Mouse (Mus musculus): ENCODE measurements around the gene Slc47a2. TPM values are rescaled to one million over a fixed set of nuclear protein-coding genes. Genes with fewer than 3 reads are reported as not detected.

The Slc47a2 gene
- total RNA-seq, 1 experiment = 4.1 TPM

DNA sequence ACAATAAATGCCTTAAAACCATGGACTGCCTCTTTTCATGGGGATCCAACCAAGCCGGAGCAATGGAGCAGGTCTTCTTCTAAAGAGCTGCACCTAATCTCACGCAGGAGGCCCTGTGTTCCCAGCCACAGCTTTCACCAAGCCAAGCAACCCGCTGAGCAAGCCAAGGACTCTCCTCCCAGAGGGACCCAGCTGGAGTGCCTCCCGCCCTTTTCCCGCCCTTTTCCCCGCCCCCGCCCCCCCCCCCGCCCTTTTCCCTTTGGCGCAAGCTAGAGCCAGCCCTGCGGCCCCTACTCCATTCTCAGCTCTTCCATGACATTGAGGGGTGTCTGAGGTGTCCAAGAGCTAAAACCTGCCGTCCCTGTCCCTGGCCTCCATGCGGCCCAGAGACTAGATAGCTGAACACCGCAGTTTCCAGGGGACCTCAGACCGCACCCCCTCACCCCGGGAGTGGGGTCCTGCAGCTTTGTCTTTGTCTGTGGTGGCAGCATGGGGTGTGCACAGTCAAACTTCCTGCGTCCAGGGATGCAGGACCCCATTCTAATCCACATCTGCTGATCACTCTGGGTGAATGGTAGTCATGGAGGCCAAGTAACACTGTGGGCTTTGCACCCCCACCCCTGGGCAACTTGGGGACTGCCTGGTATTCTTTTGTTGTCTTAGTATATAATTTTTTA lies 41.8 kb downstream of the Slc47a2 start:
- Histone ChIP-seq H3K27ac (ENCODE audit: insufficient read depth, low read depth, low read length, poor library complexity, severe bottlenecking) (no peak overlapping the region), H3K9ac (ENCODE audit: insufficient read depth, low read depth, low read length, poor library complexity, severe bottlenecking) (peak overlapping the region; percentile 26), H3K4me3 (ENCODE audit: insufficient read depth in 1 of 2, low read depth in 1 of 2, low read length in 2 of 2, poor library complexity in 1 of 2, severe bottlenecking in 1 of 2) (peak overlapping the region in 1 of 2 experiments; percentile 43; a peak in 1 of 4 replicates), H3K4me1 (ENCODE audit: control insufficient read depth in 2 of 2, insufficient read depth in 2 of 2, low read length in 2 of 2, poor library complexity in 1 of 2) (peaks cover 0 to 5% of the 10 kb centered on the region in 2 experiments; a peak in 1 of 4 replicates), H3K36me3 (ENCODE audit: control insufficient read depth, insufficient read depth, low read length, poor library complexity, severe bottlenecking) (peaks cover 1% of the 10 kb centered on the region; the same call in 1 of the 2 replicates), H3K9me3 (ENCODE audit: control insufficient read depth, insufficient read depth, low read depth, low read length) (peaks cover 3% of the 10 kb centered on the region)
- TF ChIP-seq ZC3H11A (IDR thresholded peaks at IDR 0.05; ENCODE audit: borderline replicate concordance, low read depth, low read length) (no peak), ZNF384 (IDR thresholded peaks at IDR 0.05; ENCODE audit: low read depth, low read length) (no peak), MAFK (IDR thresholded peaks at IDR 0.05; ENCODE audit: insufficient read depth, low read depth, low read length) (no peak), HCFC1 (IDR thresholded peaks at IDR 0.05; ENCODE audit: borderline replicate concordance, insufficient read depth, low read length) (no peak), CHD2 (IDR thresholded peaks at IDR 0.05; ENCODE audit: low read depth, low read length) (no peak)
- DNase-seq (ENCODE audit: low read depth, low spot score) = no peak
- in situ Hi-C loops (cut with MboI; ENCODE audit: low sequenced_read_pairs in 2 of 2, unreplicated experiment in 2 of 2) = no loop called here

DNA sequence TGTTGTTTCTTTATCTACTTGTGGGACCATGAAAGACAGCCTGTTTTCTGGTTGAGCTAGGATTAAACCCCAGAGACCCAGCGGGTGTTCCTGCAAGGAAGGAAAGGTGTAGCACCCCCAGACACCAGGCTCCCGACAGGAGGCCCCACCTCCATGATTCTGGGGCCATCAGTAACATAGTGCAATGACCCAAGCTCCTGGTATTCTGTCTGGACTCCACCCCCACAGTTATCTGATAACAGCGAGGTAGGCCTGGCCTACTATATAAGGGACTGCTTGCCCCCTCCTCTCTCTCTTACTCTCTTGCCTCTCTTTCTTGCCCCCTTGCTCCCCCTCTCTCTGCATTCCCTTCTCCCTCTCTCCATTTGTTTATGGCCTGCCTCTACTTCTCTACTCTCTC lies 42.5 kb downstream of the Slc47a2 start:
- H3K9me3 ChIP-seq (ENCODE audit: control insufficient read depth, insufficient read depth, low read depth, low read length) = peaks cover 3% of the 10 kb centered on the region
- no peak overlapping the region for H3K27ac ChIP-seq (ENCODE audit: insufficient read depth, low read depth, low read length, poor library complexity, severe bottlenecking)
- peaks cover 0 to 5% of the 10 kb centered on the region in 2 experiments; a peak in 1 of 4 replicates for H3K4me1 ChIP-seq (ENCODE audit: control insufficient read depth in 2 of 2, insufficient read depth in 2 of 2, low read length in 2 of 2, poor library complexity in 1 of 2)
- no peak overlapping the region for H3K4me3 ChIP-seq (ENCODE audit: insufficient read depth in 1 of 2, low read depth in 1 of 2, low read length in 2 of 2, poor library complexity in 1 of 2, severe bottlenecking in 1 of 2)
- in situ Hi-C loops (cut with MboI; ENCODE audit: low sequenced_read_pairs in 2 of 2, unreplicated experiment in 2 of 2) = no loop called here
- DNase-seq (ENCODE audit: low read depth, low spot score) = no peak
- no peak overlapping the region for H3K9ac ChIP-seq (ENCODE audit: insufficient read depth, low read depth, low read length, poor library complexity, severe bottlenecking)
- no peak for TF ChIP-seq HCFC1 (IDR thresholded peaks at IDR 0.05; ENCODE audit: borderline replicate concordance, insufficient read depth, low read length)
- TF ChIP-seq MAFK (IDR thresholded peaks at IDR 0.05; ENCODE audit: insufficient read depth, low read depth, low read length) = no peak
- no peak for TF ChIP-seq ZC3H11A (IDR thresholded peaks at IDR 0.05; ENCODE audit: borderline replicate concordance, low read depth, low read length)
- no peak for TF ChIP-seq ZNF384 (IDR thresholded peaks at IDR 0.05; ENCODE audit: low read depth, low read length)
- TF ChIP-seq CHD2 (IDR thresholded peaks at IDR 0.05; ENCODE audit: low read depth, low read length) = no peak
- H3K36me3 ChIP-seq (ENCODE audit: control insufficient read depth, insufficient read depth, low read length, poor library complexity, severe bottlenecking) = peaks cover 1% of the 10 kb centered on the region; the same call in 1 of the 2 replicates

DNA sequence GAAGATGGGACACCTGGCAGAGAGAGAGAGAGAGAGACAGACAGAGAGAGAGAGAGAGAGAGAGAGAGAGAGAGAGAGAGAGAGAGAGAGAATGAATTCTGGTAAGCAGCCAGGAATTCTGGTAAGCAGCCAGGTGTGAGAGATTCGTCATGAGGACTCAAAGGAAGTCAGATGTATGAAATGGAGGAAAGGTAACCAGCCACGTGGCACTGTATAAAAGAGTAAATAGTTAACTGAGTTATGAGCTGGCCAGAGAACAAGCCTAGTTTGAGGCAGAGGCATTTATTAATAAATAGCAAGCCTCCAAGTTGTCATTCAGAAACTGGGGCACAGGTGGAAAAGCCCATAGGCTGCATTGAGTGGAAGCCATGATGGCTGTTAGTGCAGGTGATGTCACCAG lies 44.8 kb downstream of the Slc47a2 start:
- no peak for TF ChIP-seq ZNF384 (IDR thresholded peaks at IDR 0.05; ENCODE audit: low read depth, low read length)
- no peak for TF ChIP-seq HCFC1 (IDR thresholded peaks at IDR 0.05; ENCODE audit: borderline replicate concordance, insufficient read depth, low read length)
- TF ChIP-seq CHD2 (IDR thresholded peaks at IDR 0.05; ENCODE audit: low read depth, low read length) = no peak
- no peak for TF ChIP-seq ZC3H11A (IDR thresholded peaks at IDR 0.05; ENCODE audit: borderline replicate concordance, low read depth, low read length)
- TF ChIP-seq MAFK (IDR thresholded peaks at IDR 0.05; ENCODE audit: insufficient read depth, low read depth, low read length) = no peak
- Histone ChIP-seq H3K9me3 (ENCODE audit: control insufficient read depth, insufficient read depth, low read depth, low read length) (peaks cover 7% of the 10 kb centered on the region), H3K4me1 (ENCODE audit: control insufficient read depth in 2 of 2, insufficient read depth in 2 of 2, low read length in 2 of 2, poor library complexity in 1 of 2) (peaks cover 0 to 5% of the 10 kb centered on the region in 2 experiments; a peak in 2 of 4 replicates), H3K4me3 (ENCODE audit: insufficient read depth in 1 of 2, low read depth in 1 of 2, low read length in 2 of 2, poor library complexity in 1 of 2, severe bottlenecking in 1 of 2) (no peak overlapping the region), H3K36me3 (ENCODE audit: control insufficient read depth, insufficient read depth, low read length, poor library complexity, severe bottlenecking) (peaks cover 1% of the 10 kb centered on the region), H3K27ac (ENCODE audit: insufficient read depth, low read depth, low read length, poor library complexity, severe bottlenecking) (no peak overlapping the region), H3K9ac (ENCODE audit: insufficient read depth, low read depth, low read length, poor library complexity, severe bottlenecking) (no peak overlapping the region)
- in situ Hi-C loops (cut with MboI; ENCODE audit: low sequenced_read_pairs in 2 of 2, unreplicated experiment in 2 of 2) = no loop called here
- no peak for DNase-seq (ENCODE audit: low read depth, low spot score)

DNA sequence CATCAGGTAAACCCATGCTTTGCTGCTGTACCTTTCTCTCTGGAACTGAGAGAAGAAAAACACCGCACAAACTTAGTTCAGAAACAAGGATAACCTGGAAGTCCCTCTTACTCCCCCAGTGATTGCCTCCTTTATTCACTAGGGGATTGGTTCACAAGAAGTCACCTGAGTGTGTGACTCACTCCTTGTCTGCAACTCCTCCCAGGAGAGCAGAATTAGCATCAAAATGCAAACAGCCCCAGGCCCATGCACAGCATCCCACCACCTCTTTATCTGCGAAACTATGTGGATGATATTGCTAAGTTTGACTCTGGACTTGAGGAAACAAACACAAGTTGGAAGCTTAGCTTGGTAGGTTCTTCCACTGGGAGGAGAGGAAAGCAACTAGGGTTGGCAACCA lies 45.3 kb downstream of the Slc47a2 start:
- Histone ChIP-seq H3K4me3 (ENCODE audit: insufficient read depth in 1 of 2, low read depth in 1 of 2, low read length in 2 of 2, poor library complexity in 1 of 2, severe bottlenecking in 1 of 2) (no peak overlapping the region), H3K27ac (ENCODE audit: insufficient read depth, low read depth, low read length, poor library complexity, severe bottlenecking) (peak overlapping the region; percentile 92), H3K9me3 (ENCODE audit: control insufficient read depth, insufficient read depth, low read depth, low read length) (peaks cover 7% of the 10 kb centered on the region), H3K4me1 (ENCODE audit: control insufficient read depth in 2 of 2, insufficient read depth in 2 of 2, low read length in 2 of 2, poor library complexity in 1 of 2) (peaks cover 0 to 6% of the 10 kb centered on the region in 2 experiments; a peak in 2 of 4 replicates), H3K36me3 (ENCODE audit: control insufficient read depth, insufficient read depth, low read length, poor library complexity, severe bottlenecking) (peaks cover 1% of the 10 kb centered on the region), H3K9ac (ENCODE audit: insufficient read depth, low read depth, low read length, poor library complexity, severe bottlenecking) (no peak overlapping the region)
- TF ChIP-seq CHD2 (IDR thresholded peaks at IDR 0.05; ENCODE audit: low read depth, low read length) (no peak), ZC3H11A (IDR thresholded peaks at IDR 0.05; ENCODE audit: borderline replicate concordance, low read depth, low read length) (no peak), HCFC1 (IDR thresholded peaks at IDR 0.05; ENCODE audit: borderline replicate concordance, insufficient read depth, low read length) (no peak), ZNF384 (IDR thresholded peaks at IDR 0.05; ENCODE audit: low read depth, low read length) (no peak), MAFK (IDR thresholded peaks at IDR 0.05; ENCODE audit: insufficient read depth, low read depth, low read length) (no peak)
- no peak for DNase-seq (ENCODE audit: low read depth, low spot score)
- in situ Hi-C loops (cut with MboI; ENCODE audit: low sequenced_read_pairs in 2 of 2, unreplicated experiment in 2 of 2) = no loop called here
